Mouse (Mus musculus) liver, embryonic 16.5 days (tissue): ENCODE measurements around the gene Pyurf. TPM values are rescaled to one million over a fixed set of nuclear protein-coding genes. Genes with fewer than 3 reads are reported as not detected.
A peak's percentile ranks its signal among the peaks of the same experiment; 100 is the strongest.

Source experiments
- ATAC-seq: fragments of 200-750 bp; cut with Nextera tagmentation; 2 replicates; pipeline ENCODE4 v1.8.0; 2017; ENCODE audit warnings: low read depth, mild to moderate bottlenecking, moderate number of reproducible peaks, moderate library complexity
- H3K27ac ChIP-seq: fragments of 300-500 bp; sonication (generic); 2 replicates; pipeline ENCODE4 v1.5.1; 2014; ENCODE audit warnings: mild to moderate bottlenecking, low read length
- H3K27me3 ChIP-seq: fragments of 300-500 bp; sonication (generic); 2 replicates; pipeline ENCODE4 v1.6.1; 2014; ENCODE audit warnings: low read depth, low read length, mixed read lengths; ENCODE audit not compliant: control insufficient read depth, insufficient read depth
- H3K36me3 ChIP-seq: fragments of 300-500 bp; sonication (generic); 2 replicates; pipeline ENCODE4 v1.6.1; 2014; ENCODE audit warnings: mild to moderate bottlenecking; ENCODE audit not compliant: control insufficient read depth, insufficient read depth
- H3K4me1 ChIP-seq: fragments of 300-500 bp; sonication (generic); 2 replicates; pipeline ENCODE4 v1.6.1; 2014; ENCODE audit warnings: low read depth, low read length, mixed read lengths; ENCODE audit not compliant: control insufficient read depth
- H3K4me2 ChIP-seq: fragments of 300-500 bp; sonication (generic); 2 replicates; pipeline ENCODE4 v1.6.1; 2014; ENCODE audit warnings: low read depth, low read length, mixed read lengths
- H3K4me3 ChIP-seq: fragments of 300-500 bp; sonication (generic); 2 replicates; pipeline ENCODE4 v1.5.1; 2014; ENCODE audit warnings: low read depth, mild to moderate bottlenecking, low read length
- H3K9ac ChIP-seq: fragments of 300-500 bp; sonication (generic); 2 replicates; pipeline ENCODE4 v1.6.1; 2014; ENCODE audit warnings: low read depth, low read length
- H3K9me3 ChIP-seq: fragments of 300-500 bp; sonication (generic); replicated peaks from 2 replicates; pipeline ENCODE4 v1.6.1; 2016; ENCODE audit warnings: low read length; ENCODE audit not compliant: control insufficient read depth
- WGBS: fragments of 180-500 bp; shearing (Covaris S2); extraction: QIAGEN DNeasy Blood & Tissue Kit; methylation state at CpG from one replicate; pipeline ENCODE4 v1.1.7; 2014; ENCODE audit not compliant: insufficient replicate concordance; 5-methylcytosine and 5-hydroxymethylcytosine counted together
- polyA plus RNA-seq: library from polyadenylated mRNA; unstranded; fragments of >200 nt; fragmentation: Nextera tagmentation; extraction: Ambion mirVana; gene quantifications from 2 replicates; pipeline ENCODE4 v1.2.1, GENCODE M21; 2015

Gene Pyurf
- polyA plus RNA-seq, 1 experiment from 2014 or later, result 7.0 TPM

GRCm38 (mm10) chr6:57693116-57693515 is 1.2 kb upstream of the Pyurf start:
- H3K4me2 ChIP-seq, result no peak overlapping the region
- 82% methylated on average over 3 of the region's 3 CpGs for WGBS
- H3K36me3 ChIP-seq, result peaks cover 3% of the 10 kb centered on the region; the same call in 1 of the 2 replicates
- no peak overlapping the region for H3K9ac ChIP-seq
- peaks cover 15% of the 10 kb centered on the region for H3K4me1 ChIP-seq
- H3K4me3 ChIP-seq, result no peak overlapping the region
- no peaks in the 10 kb centered on the region for H3K9me3 ChIP-seq
- no peaks in the 10 kb centered on the region for H3K27me3 ChIP-seq
- no peak for ATAC-seq
- no peak overlapping the region for H3K27ac ChIP-seq

GRCm38 (mm10) chr6:57684156-57684555 is 7.7 kb downstream of the Pyurf start:
- Histone ChIP-seq H3K9ac (no peak overlapping the region), H3K27ac (no peak overlapping the region), H3K4me3 (no peak overlapping the region), H3K36me3 (peaks cover 2% of the 10 kb centered on the region; the same call in 1 of the 2 replicates), H3K4me1 (no peaks in the 10 kb centered on the region), H3K9me3 (no peaks in the 10 kb centered on the region), H3K4me2 (no peak overlapping the region), H3K27me3 (no peaks in the 10 kb centered on the region)
- WGBS, result 86% methylated on average over 1 of the region's 1 CpGs
- ATAC-seq, result no peak

GRCm38 (mm10) chr6:57661295-57661694 is 30.6 kb downstream of the Pyurf start:
- Histone ChIP-seq H3K4me2 (no peak overlapping the region), H3K9ac (no peak overlapping the region)

GRCm38 (mm10) chr6:57647256-57647655 is 44.6 kb downstream of the Pyurf start:
- Histone ChIP-seq H3K27ac (no peak overlapping the region), H3K27me3 (no peaks in the 10 kb centered on the region), H3K9ac (no peak overlapping the region), H3K36me3 (no peaks in the 10 kb centered on the region), H3K4me1 (no peaks in the 10 kb centered on the region), H3K4me2 (no peak overlapping the region), H3K9me3 (no peaks in the 10 kb centered on the region), H3K4me3 (no peak overlapping the region)
- ATAC-seq, result no peak
- 42% methylated on average over 1 of the region's 1 CpGs for WGBS

More at GRCm38 (mm10) chr6:57661295-57661694, 30.6 kb downstream of the Pyurf start:
- H3K4me1 ChIP-seq, result no peaks in the 10 kb centered on the region
- H3K4me3 ChIP-seq, result no peak overlapping the region
- no peaks in the 10 kb centered on the region for H3K36me3 ChIP-seq
- WGBS, result 40% methylated on average over 4 of the region's 4 CpGs
- no peaks in the 10 kb centered on the region for H3K27me3 ChIP-seq
- H3K9me3 ChIP-seq, result no peaks in the 10 kb centered on the region
- H3K27ac ChIP-seq, result no peak overlapping the region
- no peak for ATAC-seq

- 39% methylated on average over 4 of the region's 4 CpGs for WGBS
- no peak overlapping the region for H3K4me3 ChIP-seq
- H3K36me3 ChIP-seq, result no peaks in the 10 kb centered on the region
- H3K4me1 ChIP-seq, result no peaks in the 10 kb centered on the region
- peak; percentile 87 for ATAC-seq
- H3K9me3 ChIP-seq, result no peaks in the 10 kb centered on the region
- no peak overlapping the region for H3K4me2 ChIP-seq
- no peaks in the 10 kb centered on the region for H3K27me3 ChIP-seq
- H3K27ac ChIP-seq, result no peak overlapping the region
- H3K9ac ChIP-seq, result no peak overlapping the region
These were observed 50.1 kb downstream of the Pyurf start for GRCm38 (mm10) chr6:57641789-57642188.

- Histone ChIP-seq H3K4me2 (no peak overlapping the region), H3K27me3 (no peaks in the 10 kb centered on the region), H3K9me3 (no peaks in the 10 kb centered on the region), H3K27ac (no peak overlapping the region), H3K9ac (no peak overlapping the region), H3K4me1 (no peaks in the 10 kb centered on the region), H3K36me3 (no peaks in the 10 kb centered on the region), H3K4me3 (no peak overlapping the region)
- no peak for ATAC-seq
- WGBS, result 47% methylated on average over 1 of the region's 1 CpGs
These were observed 52.3 kb downstream of the Pyurf start for GRCm38 (mm10) chr6:57639531-57639930.

Other genes with a start within 250 kb of the Pyurf start
- 6.4 and 6.6 TPM in 2 replicates for gene Ppm1k, start 156.6 kb downstream of the Pyurf start, polyA plus RNA-seq
- 2.7 TPM in 2 replicates for gene Herc6, start 111.1 kb downstream of the Pyurf start, polyA plus RNA-seq
- gene Lancl2, start 10.5 kb upstream of the Pyurf start, polyA plus RNA-seq, result 11.7 and 12.6 TPM in 2 replicates
- gene Vopp1, start 133.1 kb upstream of the Pyurf start, polyA plus RNA-seq, result 58.2 and 62.5 TPM in 2 replicates
- not detected in 2 replicates for gene Vmn1r21, start 158.3 kb upstream of the Pyurf start, polyA plus RNA-seq
- not detected in 2 replicates for gene Vmn1r22, start 215.9 kb upstream of the Pyurf start, polyA plus RNA-seq
- not detected in 2 replicates for gene Vmn1r23, start 234.8 kb upstream of the Pyurf start, polyA plus RNA-seq